Mouse (Mus musculus): Measurements from ENCODE around the gene Zfp846. TPM values are rescaled to one million over a fixed set of nuclear protein-coding genes. Genes with fewer than 3 reads are reported as not detected.
"Not testable (repeated sequence)": the region's sequence is repeated elsewhere in the genome, so short reads cannot be mapped to it uniquely, and the experiment has no call there.

Zfp846 gene
- 6.4 and 8.0 TPM in 2 replicates for total RNA-seq (2017)

DNA sequence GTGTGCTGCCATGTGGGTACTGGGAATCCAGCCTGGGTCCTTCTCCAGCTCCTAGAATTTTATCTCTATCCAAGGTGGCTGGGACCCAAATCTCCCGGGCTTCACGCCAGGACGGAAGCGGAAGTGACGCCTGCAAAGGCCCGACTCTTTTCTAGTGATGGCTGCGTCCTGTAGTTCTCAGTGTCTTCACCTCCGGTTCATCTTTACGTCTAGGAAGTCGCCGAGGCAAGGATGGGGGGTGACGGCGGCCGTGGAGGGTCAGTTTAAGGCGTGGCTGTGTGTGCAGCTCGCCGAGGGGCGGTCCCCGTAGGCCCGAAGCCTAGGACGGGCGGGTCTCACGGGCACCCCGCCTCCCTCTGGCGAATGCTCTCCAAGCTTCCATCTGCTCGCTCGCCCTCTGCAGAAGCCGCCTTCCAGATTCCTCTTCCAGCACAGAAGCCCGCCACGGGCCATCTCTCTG, at the start of gene Zfp846:
TSS of gene Zfp846 (plus strand) at position 117 of the 460 bp plus-strand sequence.
- ATAC-seq (ENCODE audit: extremely low read depth, insufficient number of reproducible peaks, low FRiP score, poor library complexity, severe bottlenecking): peak; percentile 95

DNA sequence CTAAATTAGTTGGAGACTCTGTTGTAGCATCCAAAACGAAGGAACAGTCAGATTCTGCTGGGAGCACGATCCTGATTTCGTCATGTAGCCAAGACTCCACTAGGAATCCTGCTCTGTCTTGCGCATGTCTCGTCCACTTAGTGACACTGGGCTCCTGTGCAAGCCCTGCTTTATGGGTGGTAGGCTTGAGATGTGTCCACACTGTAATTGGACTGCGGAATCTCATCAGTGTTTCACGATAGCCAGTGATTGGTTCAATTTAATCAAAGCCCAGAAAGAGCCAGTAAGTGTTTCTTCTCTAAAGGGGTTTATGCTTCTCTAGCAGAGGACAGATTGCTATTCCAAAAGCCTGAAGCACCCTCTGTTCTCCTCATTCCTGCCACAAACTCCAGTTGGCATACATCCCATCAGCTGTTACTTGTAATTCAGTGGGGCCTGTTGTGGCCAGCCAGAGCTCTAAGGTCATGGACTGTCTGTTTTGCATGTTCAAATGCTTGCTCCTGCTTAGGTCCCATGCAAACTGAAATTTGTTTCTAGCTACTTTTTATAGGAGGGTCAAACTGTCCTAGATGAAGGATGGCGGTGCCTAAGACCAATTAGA, 46.7 kb upstream of the Zfp846 start:
- ATAC-seq (ENCODE audit: extremely low read depth, insufficient number of reproducible peaks, low FRiP score, poor library complexity, severe bottlenecking): no peak

DNA sequence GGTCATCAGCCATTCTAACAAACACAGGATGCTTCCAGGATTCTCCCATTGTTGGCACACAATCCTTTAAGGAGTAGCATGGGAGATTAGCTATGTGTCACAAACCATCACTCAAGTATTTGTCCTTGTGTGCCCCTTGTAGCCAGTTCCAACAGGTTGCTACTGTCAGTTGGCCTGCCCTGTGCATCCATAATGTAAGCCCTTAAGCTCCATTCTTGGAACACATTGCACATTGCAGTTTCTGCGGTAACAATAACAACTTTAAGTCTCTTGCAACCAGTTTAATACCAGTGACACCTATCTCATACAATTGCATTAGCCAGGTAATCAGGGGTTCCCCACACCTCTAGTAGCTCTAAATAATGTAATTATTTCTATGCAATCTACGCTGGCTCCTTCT, 44.5 kb upstream of the Zfp846 start:
- no peak for ATAC-seq (ENCODE audit: extremely low read depth, insufficient number of reproducible peaks, low FRiP score, poor library complexity, severe bottlenecking)

DNA sequence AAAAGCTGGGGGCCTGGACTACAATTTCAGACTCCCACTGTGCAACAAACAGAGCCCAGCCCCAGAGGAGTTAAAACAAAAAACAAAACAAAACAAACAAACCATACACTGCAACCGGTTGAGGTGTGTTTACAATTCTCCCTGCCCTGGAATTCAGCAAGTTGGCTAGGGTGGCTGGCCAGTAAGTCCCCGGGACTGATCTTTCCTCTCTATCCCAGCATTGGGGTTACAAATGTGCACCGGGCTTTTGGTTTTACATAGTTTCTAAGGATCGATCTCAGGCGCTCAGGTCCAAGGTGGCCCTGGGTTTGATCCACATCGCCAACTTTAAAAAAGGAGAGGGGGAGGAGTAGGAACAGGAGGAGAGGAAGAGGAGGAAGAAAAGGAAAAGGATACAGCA, 37.6 kb upstream of the Zfp846 start:
- no peak for ATAC-seq (ENCODE audit: extremely low read depth, insufficient number of reproducible peaks, low FRiP score, poor library complexity, severe bottlenecking)

DNA sequence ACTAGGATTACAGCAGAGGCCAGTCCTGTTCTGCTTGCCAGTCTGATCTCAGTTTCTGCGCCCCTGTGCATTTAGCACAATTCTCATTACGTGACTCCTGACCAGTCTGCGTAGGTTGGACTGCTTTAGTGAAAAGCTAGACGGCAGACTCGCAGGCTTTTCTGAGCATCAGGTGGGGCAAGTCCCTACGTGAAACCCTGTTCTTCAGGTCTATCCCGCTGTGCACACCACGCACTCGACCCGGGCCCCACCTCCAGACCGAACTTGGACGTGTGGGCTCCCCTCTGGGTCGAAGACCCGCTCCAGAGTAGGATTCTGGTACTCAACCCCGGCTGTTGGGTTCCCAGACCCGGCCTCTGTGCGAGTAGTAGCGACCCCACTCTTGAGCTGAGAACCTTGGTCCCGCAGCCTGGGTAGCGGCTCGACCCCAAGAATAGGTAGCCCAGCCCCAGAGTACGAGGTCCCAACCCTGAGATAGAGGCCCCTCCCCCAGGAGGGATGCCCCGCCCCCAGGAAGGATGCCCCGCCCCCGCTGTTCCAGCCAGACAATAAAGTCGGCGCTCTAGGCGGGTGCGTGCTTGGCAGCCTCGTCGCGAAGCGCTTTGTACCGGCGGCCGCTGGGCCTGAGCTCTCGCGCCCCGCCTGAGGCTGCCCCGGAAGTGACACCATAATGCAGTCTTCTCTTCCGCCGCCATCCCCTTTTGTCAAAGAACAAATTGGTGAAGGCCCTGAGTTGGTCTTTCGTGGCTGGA, 36.8 kb upstream of the Zfp846 start:
- ATAC-seq (ENCODE audit: extremely low read depth, insufficient number of reproducible peaks, low FRiP score, poor library complexity, severe bottlenecking): peak; percentile 72

DNA sequence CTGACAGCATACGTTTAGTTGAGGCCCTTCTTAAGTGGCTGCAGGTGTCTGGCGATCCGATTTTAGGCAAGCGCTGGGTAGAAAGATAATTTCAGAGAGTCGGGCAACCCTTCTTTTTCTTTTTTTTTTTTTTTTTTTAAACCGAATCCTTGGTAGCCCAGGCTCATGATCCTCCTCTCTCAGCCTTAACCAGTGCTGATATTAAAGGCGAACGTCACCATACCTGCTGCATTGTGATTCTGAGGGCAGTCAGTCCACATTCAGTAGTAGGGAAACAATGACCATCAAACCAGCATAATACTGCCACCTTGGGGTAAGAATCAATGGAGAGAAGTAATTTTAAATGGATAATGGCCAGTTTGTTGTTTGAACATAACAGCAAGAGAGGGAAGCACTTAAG, 35.9 kb upstream of the Zfp846 start:
- no peak for ATAC-seq (ENCODE audit: extremely low read depth, insufficient number of reproducible peaks, low FRiP score, poor library complexity, severe bottlenecking)

DNA sequence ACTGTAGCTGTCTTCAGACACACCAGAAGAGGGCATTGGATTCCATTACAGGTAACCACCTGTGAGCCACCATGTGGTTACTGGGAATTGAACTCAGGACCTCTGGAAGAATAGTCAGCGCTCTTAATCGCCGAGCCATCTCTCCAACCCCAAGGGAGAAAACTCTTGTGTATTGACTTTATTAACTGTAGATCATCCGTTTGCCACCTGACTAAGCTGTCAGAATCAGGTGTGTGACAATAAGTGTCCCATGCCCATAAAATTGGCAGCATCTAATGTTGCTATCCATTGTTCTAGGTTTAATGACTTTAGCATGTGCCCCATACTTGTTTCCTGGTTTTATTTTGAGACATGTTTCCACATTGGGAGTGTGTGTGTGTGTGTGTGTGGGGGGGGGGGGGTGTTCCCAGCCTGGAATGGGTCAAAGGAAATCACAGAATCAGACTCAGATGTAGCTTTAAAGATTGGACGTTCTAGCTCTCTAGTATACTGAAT, 29.3 kb upstream of the Zfp846 start:
- no peak for ATAC-seq (ENCODE audit: extremely low read depth, insufficient number of reproducible peaks, low FRiP score, poor library complexity, severe bottlenecking)

DNA sequence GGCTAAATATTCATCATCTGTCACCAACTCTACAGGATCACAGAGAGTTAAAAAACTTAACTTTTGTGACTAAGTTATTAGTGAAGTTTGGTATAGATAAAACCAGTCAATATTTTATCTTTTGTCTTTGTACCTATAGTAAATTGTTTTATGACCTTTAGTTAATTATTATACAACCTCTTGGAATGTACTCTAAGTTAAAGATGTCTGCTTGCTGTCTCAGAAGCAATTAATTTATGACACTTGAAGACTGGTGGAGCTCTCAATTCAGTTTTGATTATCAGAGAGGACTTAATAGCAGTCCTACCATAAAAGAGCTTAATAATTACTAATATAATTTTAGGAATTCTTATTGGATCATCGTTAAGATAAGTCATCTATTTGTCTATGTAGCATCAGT, 28.4 kb upstream of the Zfp846 start:
- no peak for ATAC-seq (ENCODE audit: extremely low read depth, insufficient number of reproducible peaks, low FRiP score, poor library complexity, severe bottlenecking)

DNA sequence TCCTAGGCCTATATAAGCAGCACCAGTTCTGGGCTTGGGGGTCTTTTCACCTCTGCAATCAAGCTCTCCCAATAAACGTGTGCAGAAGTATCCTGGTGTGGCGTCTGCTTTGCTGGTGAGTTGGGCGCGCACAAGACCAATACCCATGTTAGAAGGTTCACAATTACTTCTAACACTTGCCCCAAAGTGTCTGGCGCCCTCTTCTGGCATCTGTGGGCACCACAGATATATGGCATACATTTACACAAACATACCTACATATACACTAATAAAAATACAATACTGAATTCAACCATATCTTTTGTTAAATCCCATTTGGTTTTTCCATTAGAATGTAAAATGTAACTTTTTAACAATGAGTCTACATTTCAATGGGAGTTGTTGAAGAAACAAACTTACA, 18.9 kb upstream of the Zfp846 start:
- no peak for ATAC-seq (ENCODE audit: extremely low read depth, insufficient number of reproducible peaks, low FRiP score, poor library complexity, severe bottlenecking)

DNA sequence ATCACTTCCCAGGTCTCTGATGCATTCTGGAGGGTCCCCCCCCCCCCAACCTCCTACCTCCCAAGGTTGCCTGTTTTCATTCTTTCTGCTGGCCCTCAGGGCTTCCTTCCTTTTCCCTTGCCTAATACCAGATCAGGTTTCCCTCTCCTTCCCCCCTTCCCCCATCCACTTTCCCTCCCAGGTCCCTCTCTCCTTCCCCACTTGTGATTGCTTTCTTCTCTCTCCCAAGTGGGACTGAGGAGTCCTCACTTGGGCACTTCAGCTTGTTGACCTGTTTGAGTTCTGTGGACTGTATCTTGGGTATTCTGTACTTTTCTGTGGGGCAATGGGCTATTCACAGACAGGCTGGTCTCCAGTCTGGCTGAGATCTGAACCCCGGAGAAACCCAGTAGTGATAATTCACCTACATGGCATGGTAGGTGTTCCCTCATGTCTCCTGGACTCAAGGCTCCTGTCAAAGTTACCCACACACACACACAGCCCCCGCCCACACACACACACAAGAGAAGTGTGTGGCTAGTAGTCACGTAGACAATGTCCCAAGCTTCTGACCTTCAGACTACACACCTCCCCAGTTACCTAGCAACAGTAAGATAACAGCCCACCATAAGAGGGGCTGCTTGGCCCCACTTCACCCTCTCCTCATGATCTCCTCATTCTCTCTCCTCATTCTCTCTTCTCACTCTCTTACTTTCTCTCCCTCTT, 15.6 kb upstream of the Zfp846 start:
- ATAC-seq (ENCODE audit: extremely low read depth, insufficient number of reproducible peaks, low FRiP score, poor library complexity, severe bottlenecking): not testable (repeated sequence)

DNA sequence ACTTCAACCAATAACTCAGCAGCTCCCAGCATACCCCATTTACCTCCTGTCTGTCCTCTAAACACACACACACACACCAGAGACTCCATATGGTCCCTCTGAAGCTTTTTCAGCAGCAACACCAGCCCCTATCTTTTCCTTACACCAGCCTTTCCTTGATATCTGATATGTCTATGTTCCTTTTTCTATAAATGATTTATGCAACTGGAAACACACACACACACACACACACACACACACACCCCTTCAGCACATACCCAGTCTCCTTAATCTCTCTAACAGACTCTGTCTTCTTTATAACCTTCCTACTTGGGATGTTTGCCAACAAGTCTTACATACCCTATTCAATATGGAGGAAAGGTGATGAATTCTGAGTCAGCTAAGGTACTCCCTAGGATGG, 10.0 kb upstream of the Zfp846 start:
- ATAC-seq (ENCODE audit: extremely low read depth, insufficient number of reproducible peaks, low FRiP score, poor library complexity, severe bottlenecking): no peak

DNA sequence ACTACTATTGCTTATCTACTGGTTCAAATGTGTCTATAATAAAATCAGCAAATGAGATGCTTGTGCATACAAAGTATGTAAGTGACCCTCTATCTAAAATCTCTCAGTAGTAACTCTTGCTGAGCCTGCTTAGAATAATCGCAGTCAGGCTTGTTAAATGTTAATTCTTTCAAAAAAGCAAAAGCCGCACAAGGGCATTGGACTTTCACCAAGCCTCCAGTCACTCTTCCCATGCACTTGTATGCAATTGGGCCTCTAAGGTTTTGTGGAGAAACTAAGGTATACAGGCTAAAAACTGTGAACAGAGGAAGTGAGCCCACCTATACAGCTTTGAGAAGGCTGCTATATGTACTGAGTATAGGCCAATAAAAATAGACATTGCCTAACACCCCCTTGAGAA, 4.5 kb upstream of the Zfp846 start:
- no peak for ATAC-seq (ENCODE audit: extremely low read depth, insufficient number of reproducible peaks, low FRiP score, poor library complexity, severe bottlenecking)

DNA sequence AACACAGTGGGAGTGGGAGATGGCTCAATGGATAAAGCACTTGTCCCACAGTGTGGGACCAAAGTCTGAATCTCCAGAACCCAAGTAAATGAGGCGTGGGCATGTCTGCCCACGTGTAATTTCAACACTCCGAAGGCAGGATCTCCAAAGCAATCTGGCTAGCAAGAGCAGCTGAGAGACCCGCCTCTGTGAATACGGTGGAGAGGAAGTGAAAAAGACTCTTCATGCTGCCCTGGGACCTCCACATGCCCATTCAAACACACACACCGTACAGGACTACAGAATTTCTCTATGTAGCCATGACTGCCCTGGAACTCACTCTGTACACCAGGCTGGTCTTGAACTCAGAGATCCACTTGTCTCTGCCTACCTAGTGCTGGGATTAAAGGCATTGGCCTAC, 20.2 kb downstream of the Zfp846 start:
- no peak for ATAC-seq (ENCODE audit: extremely low read depth, insufficient number of reproducible peaks, low FRiP score, poor library complexity, severe bottlenecking)

DNA sequence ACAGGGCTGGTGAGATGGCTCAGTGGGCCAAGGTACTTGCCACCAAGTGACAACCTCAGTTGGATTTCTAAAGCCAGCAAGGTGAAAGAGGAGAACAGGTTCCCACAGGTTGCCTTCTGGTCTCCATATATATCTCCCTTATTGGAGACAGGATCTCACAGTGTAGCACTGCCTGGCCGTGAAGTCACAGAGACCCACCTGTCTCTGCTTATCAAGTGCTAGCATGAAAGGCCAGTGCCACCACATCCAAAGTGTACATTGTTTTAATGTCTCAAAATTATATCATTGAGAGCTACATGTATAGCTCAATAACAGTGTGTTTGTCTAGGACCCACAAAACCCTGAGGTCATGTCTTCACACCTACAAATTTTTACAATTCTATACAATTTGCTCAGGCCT, 25.2 kb downstream of the Zfp846 start:
- no peak for ATAC-seq (ENCODE audit: extremely low read depth, insufficient number of reproducible peaks, low FRiP score, poor library complexity, severe bottlenecking)

DNA sequence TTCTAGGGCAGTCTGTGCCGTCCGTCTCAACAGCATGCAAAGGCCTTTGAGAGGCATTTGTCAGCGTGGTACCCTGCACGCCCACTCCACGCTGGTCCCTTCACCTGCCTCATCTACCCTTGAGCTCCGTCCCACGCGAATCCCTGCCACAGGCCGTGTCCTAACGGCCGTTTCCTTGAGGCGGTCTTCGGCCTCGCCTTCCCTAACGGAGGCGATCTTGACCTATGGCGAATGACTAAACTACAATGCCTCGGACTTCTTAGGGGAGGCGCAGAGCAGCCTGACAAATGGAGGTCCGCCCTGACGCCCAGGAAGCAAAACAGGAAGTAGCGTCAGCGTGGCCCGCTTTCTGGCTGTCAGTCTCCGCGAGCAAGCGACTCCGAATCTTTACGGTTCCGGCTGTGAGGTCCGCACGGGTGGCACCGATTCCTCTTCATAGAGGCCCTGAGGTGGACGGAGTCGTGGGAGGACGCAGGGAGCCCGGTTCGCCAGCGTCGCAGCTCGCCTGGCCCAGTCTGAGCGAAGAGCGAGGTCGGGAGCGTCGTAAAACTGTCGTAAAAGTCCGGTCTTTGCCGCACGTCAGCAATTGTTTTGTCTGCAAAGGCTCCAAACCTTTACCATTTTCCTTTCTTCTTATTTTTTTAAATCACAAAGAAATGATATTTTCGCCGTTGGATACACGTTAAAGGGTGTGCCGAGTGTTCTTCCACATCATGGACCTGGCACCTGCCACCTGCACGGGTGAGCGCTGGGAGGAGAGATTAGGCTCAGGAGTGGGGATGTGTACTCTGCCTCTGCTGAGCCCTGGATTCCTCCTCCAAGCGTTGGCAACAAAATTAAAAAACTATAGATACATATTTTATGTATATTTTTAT, 26.2 kb downstream of the Zfp846 start:
- ATAC-seq (ENCODE audit: extremely low read depth, insufficient number of reproducible peaks, low FRiP score, poor library complexity, severe bottlenecking): peak; percentile 95

DNA sequence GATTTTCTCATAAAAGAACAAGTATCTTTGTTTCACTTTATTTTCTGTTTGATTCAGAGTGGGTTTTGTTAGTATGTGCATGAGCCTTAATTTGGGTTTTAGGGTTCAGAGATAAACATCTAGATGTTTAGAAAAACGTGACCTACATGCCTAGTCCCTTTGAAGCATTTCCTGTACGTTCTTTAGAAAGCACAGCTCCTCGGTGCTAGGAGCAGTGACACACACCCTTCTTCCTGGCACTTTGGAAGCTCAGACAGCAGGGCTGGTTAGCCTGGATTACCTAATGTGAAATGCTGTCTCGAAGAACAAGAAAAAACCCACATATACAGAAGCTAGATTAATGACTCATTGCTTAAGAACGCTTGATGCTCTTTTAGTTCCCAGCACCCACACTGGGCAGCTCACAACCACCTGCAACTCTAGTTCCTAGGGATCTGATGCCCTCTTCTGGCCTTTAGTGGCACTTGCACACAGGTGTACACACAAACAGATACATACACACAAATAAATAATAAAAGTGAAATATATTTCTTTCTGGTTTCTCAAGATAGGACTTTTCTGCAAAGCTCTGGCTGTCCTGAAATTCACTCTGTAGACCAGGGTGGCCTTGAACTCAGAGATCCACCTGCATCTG, 28.9 kb downstream of the Zfp846 start:
- no peak for ATAC-seq (ENCODE audit: extremely low read depth, insufficient number of reproducible peaks, low FRiP score, poor library complexity, severe bottlenecking)

DNA sequence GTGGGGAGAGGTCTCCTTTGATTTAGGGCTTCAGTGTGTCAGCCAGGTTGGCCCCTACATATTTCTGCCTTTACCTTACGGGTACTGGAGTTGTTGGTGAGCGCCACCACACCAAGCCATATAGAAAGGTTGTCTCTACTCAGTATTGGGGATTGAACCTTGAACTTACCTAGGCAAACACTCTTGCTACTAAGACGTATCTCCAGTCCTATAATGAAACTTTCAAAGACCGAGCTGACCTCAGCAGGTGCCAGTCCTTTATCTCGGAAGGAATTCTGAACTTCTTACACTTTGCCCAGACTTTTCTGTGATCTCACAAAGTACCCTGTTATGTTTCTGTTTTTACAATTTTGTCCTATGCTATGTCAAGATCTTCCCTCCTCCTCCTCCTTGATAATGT, 30.9 kb downstream of the Zfp846 start:
- ATAC-seq (ENCODE audit: extremely low read depth, insufficient number of reproducible peaks, low FRiP score, poor library complexity, severe bottlenecking): no peak

DNA sequence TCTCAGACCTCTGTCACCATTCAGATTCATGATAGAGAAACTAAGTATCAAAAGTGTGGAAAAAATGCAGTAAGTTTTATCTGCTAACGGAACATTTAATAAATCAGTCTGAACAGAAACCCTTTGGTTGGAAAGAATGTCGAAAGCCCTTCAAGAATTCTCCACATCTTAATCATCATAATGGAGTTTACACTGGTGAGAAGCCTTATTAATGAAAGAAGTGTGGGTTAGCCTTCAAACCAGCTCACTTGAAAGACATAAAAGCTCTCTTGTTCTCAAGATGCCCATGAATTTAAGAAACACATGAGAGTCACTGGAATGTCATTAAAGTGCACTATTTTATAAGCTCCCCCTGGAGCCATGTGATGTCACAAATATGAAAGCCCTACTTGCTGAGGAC, 35.6 kb downstream of the Zfp846 start:
- no peak for ATAC-seq (ENCODE audit: extremely low read depth, insufficient number of reproducible peaks, low FRiP score, poor library complexity, severe bottlenecking)

DNA sequence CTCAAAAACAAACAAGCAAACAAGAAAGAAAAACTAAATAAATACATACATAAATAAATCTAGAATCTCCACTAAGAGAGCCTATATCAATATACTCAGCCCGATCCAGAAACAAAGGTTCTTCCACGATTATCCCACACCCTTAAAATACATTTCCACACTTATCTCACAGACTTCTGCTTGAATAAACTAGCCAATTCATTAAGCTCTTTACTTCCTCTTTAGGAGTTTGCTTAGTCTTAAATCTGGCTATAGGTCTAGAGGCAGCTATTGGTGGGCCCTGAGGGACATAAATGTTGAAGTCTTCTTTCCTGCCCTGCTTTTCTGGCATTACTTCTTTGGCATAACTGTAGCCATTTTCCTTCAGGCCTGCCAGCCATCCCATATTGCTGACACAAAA, 50.2 kb downstream of the Zfp846 start:
- ATAC-seq (ENCODE audit: extremely low read depth, insufficient number of reproducible peaks, low FRiP score, poor library complexity, severe bottlenecking): no peak
